Comparison of ENCODE assay signal across 26 mouse cellular contexts in the genomic region with DNA sequence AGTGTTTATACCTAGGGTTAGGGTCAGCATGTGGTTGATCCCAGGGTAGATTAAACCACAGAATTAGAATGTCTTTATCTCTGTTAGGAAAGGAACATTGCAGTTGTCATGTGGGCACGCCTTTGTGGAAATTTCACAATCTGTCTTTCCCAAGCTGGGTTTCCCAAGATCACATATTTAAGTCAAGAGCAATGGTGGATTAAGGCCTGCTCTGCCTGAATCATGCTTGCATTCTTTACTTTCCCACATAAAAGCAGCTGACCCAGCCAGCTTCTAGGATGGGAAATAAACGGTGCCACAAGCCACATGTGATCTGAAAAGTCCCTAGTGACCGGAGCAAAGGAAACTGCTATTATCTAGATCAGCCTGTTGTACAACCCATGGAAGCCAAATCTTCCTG. TPM values are rescaled to one million over a fixed set of nuclear protein-coding genes. Genes with fewer than 3 reads are reported as not detected.
A peak's percentile ranks its signal among the peaks of the same experiment; 100 is the strongest.
DNase-seq lines count a peak whose midpoint lies in the region; ATAC-seq and TF ChIP-seq lines count a peak whose summit lies in the region.
"Had no signal": no experiment of that assay in that cellular context is flagged by ENCODE, and none has a peak within 500 bp of the region (broad histone marks: within the 10 kb centered on the region; RNA-seq: fewer than 3 reads in every experiment).

No protein-coding gene starts in this region.

- no peak overlapping the region for H3K27ac ChIP-seq in intestine, postnatal 0 days (ENCODE audit: low read depth, low read length)
- no peak overlapping the region for H3K27ac ChIP-seq in hindbrain, embryonic 14.5 days
- H3K27ac ChIP-seq: embryonic facial prominence, embryonic 10.5 days; hindbrain, embryonic 10.5 days; hindbrain, postnatal 0 days; neural tube, embryonic 13.5 days; stomach, postnatal 0 days had no signal

- no peaks in the 10 kb centered on the region for H3K36me3 ChIP-seq in C2C12 (ENCODE audit: control insufficient read depth, insufficient read depth)
- H3K36me3 ChIP-seq in intestine, postnatal 0 days (ENCODE audit: control insufficient read depth, insufficient read depth), result no peaks in the 10 kb centered on the region
- no peaks in the 10 kb centered on the region for H3K36me3 ChIP-seq in hindbrain, embryonic 14.5 days (replicated peaks; ENCODE audit: control insufficient read depth, insufficient read depth)
- H3K36me3 ChIP-seq: embryonic facial prominence, embryonic 10.5 days; heart, embryonic 12.5 days; hindbrain, embryonic 10.5 days; neural tube, embryonic 13.5 days had no signal

- H3K9ac ChIP-seq in intestine, postnatal 0 days (ENCODE audit: low read depth, low read length), result no peak overlapping the region
- H3K9ac ChIP-seq in hindbrain, embryonic 14.5 days, result no peak overlapping the region
- H3K9ac ChIP-seq: heart, embryonic 12.5 days; neural tube, embryonic 13.5 days had no signal

- H3K79me3 ChIP-seq in C2C12 (ENCODE audit: low read depth), result no peaks in the 10 kb centered on the region

- ATAC-seq in monocyte, adult 5-6 weeks (replicated peaks; ENCODE audit: insufficient number of reproducible peaks, low FRiP score, low TSS enrichment, poor library complexity, severe bottlenecking), result peak; percentile 38
- no peak for ATAC-seq in intestine, postnatal 0 days
- no peak for ATAC-seq in hindbrain, embryonic 14.5 days (ENCODE audit: low FRiP score)
- ATAC-seq: hindbrain, postnatal 0 days; intestine, embryonic 16.5 days had no signal

- WGBS in intestine, postnatal 0 days, result 59% methylated on average over 3 of the region's 3 CpGs
- WGBS in hindbrain, embryonic 14.5 days, result 90% methylated on average over 3 of the region's 3 CpGs

- no peak for TF ChIP-seq CTCF in C2C12 (IDR thresholded peaks at IDR 0.05; ENCODE audit: control insufficient read depth, insufficient read depth, insufficient read length)
- TF ChIP-seq CTCF in intestine, postnatal 0 days (IDR thresholded peaks at IDR 0.05; ENCODE audit: low read depth), result no peak

- no peak overlapping the region for H3K4me3 ChIP-seq in C2C12 (ENCODE audit: insufficient read depth, poor library complexity, severe bottlenecking)
- H3K4me3 ChIP-seq in intestine, postnatal 0 days (ENCODE audit: low read depth, low read length), result no peak overlapping the region
- no peak overlapping the region for H3K4me3 ChIP-seq in hindbrain, embryonic 14.5 days (replicated peaks; ENCODE audit: low read length)
- H3K4me3 ChIP-seq: embryonic facial prominence, embryonic 10.5 days; heart, embryonic 12.5 days; hindbrain, embryonic 10.5 days; megakaryocyte, embryonic 14.5 days; neural tube, embryonic 13.5 days had no signal

- no peaks in the 10 kb centered on the region for H3K4me1 ChIP-seq in intestine, postnatal 0 days (replicated peaks; ENCODE audit: control insufficient read depth, insufficient read depth, low read length)
- H3K4me1 ChIP-seq in hindbrain, embryonic 14.5 days (replicated peaks; ENCODE audit: control insufficient read depth, insufficient read depth, low read length), result no peaks in the 10 kb centered on the region
- H3K4me1 ChIP-seq: embryonic facial prominence, embryonic 10.5 days; heart, embryonic 12.5 days; hindbrain, embryonic 10.5 days; neural tube, embryonic 13.5 days had no signal

- H3K4me2 ChIP-seq in intestine, postnatal 0 days (replicated peaks; ENCODE audit: low read depth), result no peak overlapping the region
- no peak overlapping the region for H3K4me2 ChIP-seq in hindbrain, embryonic 14.5 days (replicated peaks)
- H3K4me2 ChIP-seq: heart, embryonic 12.5 days; neural tube, embryonic 13.5 days had no signal

- DNase-seq in lung, adult 18-20 months, result peak; percentile 19 to 34
- no peak for DNase-seq in lung, postnatal 4 days
- peak; percentile 76 for DNase-seq in fat pad, adult 2 months (ENCODE audit: extremely low read depth, low read depth, low spot score)
- DNase-seq in hindbrain, embryonic 14.5 days (ENCODE audit: low spot score), result no peak
- DNase-seq in retina, embryonic 14.5 days (ENCODE audit: low spot score), result no peak
- DNase-seq: adrenal gland, postnatal 14 days; B cell, adult 2 months; cerebellum, adult 9-11 months; heart, adult 11 months; heart, postnatal 10 days; kidney, postnatal 36 days; layer of hippocampus, postnatal 36 days; lung, adult 2 months; midbrain, embryonic 14.5 days had no signal

- H3K9me3 ChIP-seq in intestine, postnatal 0 days (ENCODE audit: control insufficient read depth), result no peaks in the 10 kb centered on the region
- H3K9me3 ChIP-seq in hindbrain, embryonic 14.5 days (ENCODE audit: control insufficient read depth, low read length), result no peaks in the 10 kb centered on the region
- H3K9me3 ChIP-seq: embryonic facial prominence, embryonic 10.5 days; heart, embryonic 12.5 days; hindbrain, embryonic 10.5 days; megakaryocyte, embryonic 14.5 days; neural tube, embryonic 13.5 days had no signal

- H3K79me2 ChIP-seq in C2C12 (ENCODE audit: control insufficient read depth, insufficient read depth), result no peaks in the 10 kb centered on the region

- H3ac ChIP-seq in C2C12 (ENCODE audit: control insufficient read depth, insufficient read length, low read depth), result no peak overlapping the region

- H3K27me3 ChIP-seq in C2C12 (ENCODE audit: control insufficient read depth, insufficient read depth, insufficient read length), result no peaks in the 10 kb centered on the region
- no peaks in the 10 kb centered on the region for H3K27me3 ChIP-seq in intestine, postnatal 0 days (replicated peaks; ENCODE audit: control insufficient read depth, insufficient read depth, low read length)
- 0 out of 2 replicates have a peak, but pooled peaks cover 4% of the 10 kb centered on the region for H3K27me3 ChIP-seq in hindbrain, embryonic 14.5 days (ENCODE audit: control insufficient read depth, insufficient read depth, low read length)
- H3K27me3 ChIP-seq: heart, embryonic 12.5 days had no signal

TF ChIP-seq in C2C12, 6 proteins besides CTCF, POLR2A, EP300 and RAD21:
- TF ChIP-seq MAX (IDR thresholded peaks at IDR 0.05) (no peak), FOSL1 (IDR thresholded peaks at IDR 0.05; ENCODE audit: insufficient read depth, low read length, poor library complexity, severe bottlenecking) (no peak), CEBPB (IDR thresholded peaks at IDR 0.05; ENCODE audit: low read depth) (peak; percentile 64), USF1 (IDR thresholded peaks at IDR 0.05; ENCODE audit: low read depth) (no peak)

RNA-seq across cellular contexts. Expression of a gene that starts 6.5 kb away (rescaled TPM):
- not detected for polyA plus RNA-seq in C2C12 (2012; fragmentation: generic; extraction: Trizol)
- 152 to 248 TPM (median 234 TPM) in 3 replicates for total RNA-seq in monocyte, adult 5-6 weeks (2017)
- 0.82 and 0.94 TPM in 2 replicates for polyA plus RNA-seq in intestine, postnatal 0 days (2015; fragmentation: Nextera tagmentation; extraction: Ambion mirVana)
- polyA plus RNA-seq in hindbrain, embryonic 14.5 days (2014; fragmentation: Nextera tagmentation; extraction: Ambion mirVana), result 0.34 and 0.48 TPM in 2 replicates
- total RNA-seq: MEL had no signal

RNA-seq across cellular contexts. Expression of a gene that starts 37.4 kb away (rescaled TPM):
- polyA plus RNA-seq in C2C12 (2012; fragmentation: generic; extraction: Trizol), result 880 TPM
- 128 to 201 TPM (median 187 TPM) in 3 replicates for total RNA-seq in monocyte, adult 5-6 weeks (2017)
- polyA plus RNA-seq in intestine, postnatal 0 days (2015; fragmentation: Nextera tagmentation; extraction: Ambion mirVana), result 185 and 193 TPM in 2 replicates
- 278 and 290 TPM in 2 replicates for polyA plus RNA-seq in hindbrain, embryonic 14.5 days (2014; fragmentation: Nextera tagmentation; extraction: Ambion mirVana)

Comparison
In these comparisons a context has a peak if more than half of its experiments do, and no peak if none do; other contexts are left out.
1. DNase-seq: peak in lung, adult 18-20 months (2 of 2) and fat pad, adult 2 months (single experiment); none in lung, postnatal 4 days (0 of 2), hindbrain, embryonic 14.5 days (single experiment) and retina, embryonic 14.5 days (single experiment).